Mouse (Mus musculus): ENCODE results near the gene Maml2.
A peak's percentile ranks its signal among the peaks of the same experiment; 100 is the strongest.
"Not testable (repeated sequence)": the region's sequence is repeated elsewhere in the genome, so short reads cannot be mapped to it uniquely, and the experiment has no call there.

The Maml2 gene

DNA sequence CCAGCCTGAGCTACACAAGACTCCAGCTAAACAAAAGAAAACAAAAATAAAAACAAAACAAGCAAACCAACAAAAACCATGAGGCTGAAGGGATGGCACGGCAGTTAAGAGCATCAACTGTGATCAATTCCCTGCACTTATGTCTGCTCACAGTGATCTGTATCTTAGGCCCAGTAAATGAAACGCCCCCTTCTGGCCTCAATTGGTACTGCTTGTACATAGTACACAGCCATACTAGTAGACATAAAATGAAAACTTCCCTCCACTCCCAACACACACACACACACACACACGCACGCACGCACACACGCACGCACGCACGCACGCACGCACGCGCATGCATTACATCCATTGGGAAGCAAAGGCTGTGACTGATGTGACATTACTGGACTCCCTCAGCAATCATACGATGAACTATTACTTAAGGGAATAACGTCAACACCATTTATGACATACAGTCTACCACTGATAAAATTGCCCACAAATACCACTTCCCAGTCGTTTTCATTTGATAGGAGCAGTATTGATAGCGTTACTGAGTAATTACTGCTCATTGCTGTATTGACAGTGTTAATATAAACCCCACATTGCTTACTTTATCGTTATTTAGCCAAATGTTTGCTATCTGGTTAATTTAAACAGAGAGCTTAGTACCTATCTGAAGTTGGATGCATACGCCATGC is 389.4 kb downstream of the Maml2 start:
- no peak for DNase-seq

GRCm38 (mm10) chr9:13688997-13689396 is 391.2 kb downstream of the Maml2 start:
- DNase-seq: no peak

DNA sequence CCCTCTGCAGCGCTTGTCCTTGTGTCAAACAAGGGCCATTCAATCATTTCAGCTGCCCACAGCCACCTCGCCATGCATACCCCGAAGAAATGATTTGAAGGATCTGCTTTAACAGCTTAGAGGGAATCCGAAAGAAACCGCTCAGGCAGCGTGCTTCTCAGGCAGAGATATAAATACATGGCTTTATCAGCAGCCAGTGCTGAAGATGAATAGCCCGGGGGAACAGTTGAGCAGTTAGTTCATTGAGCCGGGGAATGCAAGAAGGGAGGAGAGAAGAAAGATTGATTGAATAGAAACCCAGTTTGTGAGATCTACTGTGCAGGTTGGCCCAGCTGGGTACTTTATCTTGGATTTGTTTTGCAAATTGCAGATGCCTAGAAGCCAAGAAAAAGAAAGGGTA is 392.6 kb downstream of the Maml2 start:
- no peak for DNase-seq

DNA sequence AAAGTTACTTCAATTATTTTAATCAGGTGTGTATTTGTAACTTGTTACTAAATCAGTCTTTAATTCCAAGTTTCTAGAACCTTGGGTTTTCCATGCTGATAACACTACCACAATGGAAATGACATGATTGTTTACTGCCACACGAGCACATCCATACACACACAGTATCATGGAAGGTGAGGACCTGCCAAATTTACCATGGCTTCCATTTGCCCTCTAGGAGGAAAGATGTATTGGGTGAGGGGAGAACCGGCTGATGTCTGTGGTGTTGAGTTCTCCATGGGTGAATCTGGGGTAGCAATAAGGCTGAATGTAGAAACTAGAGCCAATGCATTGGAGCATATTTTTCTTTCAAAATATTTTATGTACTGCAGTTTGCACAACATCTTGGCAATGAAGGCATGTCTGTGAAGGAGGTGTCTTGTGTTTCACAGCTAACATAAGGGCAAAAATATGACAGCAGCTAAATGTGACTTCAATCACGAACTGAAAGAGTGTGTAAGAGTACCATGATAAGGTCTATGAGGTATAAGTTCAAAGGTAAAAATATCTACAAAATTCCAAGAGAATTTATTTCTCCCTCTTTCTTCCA is 396.0 kb downstream of the Maml2 start:
- no peak for DNase-seq

DNA sequence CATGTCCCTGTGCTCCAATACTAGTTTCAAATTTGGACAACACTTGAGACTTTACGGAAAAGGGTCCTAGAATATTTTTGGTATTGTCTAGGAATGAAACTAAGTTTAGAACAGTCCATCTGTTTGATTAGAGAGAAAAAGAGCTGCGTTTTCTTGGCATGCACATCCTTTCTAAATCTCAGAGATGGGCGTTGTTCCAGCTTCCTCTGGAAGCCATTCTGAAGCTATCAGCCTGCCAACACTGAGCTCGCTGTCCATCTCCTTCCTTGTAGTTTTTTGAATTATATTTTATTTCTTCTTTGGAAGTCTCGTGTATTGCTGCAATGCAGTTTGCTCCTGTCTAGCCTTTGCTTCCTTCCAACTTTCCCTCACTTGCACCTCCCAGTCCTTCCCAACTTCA is 396.5 kb downstream of the Maml2 start:
- DNase-seq: peak; percentile 65

- no peak for DNase-seq
Measured at GRCm38 (mm10) chr9:13697041-13697811, 399.5 kb downstream of the Maml2 start.

DNA sequence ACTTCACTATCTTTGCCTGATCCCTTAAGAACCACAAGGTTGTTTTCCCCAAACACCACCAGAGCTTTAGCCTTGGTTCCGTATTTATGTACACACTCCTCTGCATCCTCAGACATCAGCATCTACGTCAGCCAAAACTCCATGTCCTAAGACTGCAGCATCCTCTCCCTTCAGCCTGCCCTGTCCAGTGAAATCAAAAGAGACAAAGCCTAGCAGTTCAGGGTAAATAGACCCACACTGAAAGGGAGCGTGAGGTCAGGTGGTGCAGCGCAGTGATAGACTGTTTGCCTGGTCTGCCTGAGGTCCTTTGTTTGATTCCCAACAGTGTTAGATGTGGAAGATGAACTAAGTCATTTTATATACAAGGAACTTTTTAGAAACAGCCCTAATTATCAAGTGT is 400.1 kb downstream of the Maml2 start:
- no peak for DNase-seq

GRCm38 (mm10) chr9:13699061-13699780 is 401.5 kb downstream of the Maml2 start:
- no peak for DNase-seq

- no peak for DNase-seq
Measured at GRCm38 (mm10) chr9:13699781-13700116, 402.0 kb downstream of the Maml2 start.

GRCm38 (mm10) chr9:13701773-13702172 is 404.0 kb downstream of the Maml2 start:
- peak; percentile 60 for DNase-seq

- DNase-seq: peak; percentile 27
Measured at GRCm38 (mm10) chr9:13703100-13703499, 405.3 kb downstream of the Maml2 start.

DNA sequence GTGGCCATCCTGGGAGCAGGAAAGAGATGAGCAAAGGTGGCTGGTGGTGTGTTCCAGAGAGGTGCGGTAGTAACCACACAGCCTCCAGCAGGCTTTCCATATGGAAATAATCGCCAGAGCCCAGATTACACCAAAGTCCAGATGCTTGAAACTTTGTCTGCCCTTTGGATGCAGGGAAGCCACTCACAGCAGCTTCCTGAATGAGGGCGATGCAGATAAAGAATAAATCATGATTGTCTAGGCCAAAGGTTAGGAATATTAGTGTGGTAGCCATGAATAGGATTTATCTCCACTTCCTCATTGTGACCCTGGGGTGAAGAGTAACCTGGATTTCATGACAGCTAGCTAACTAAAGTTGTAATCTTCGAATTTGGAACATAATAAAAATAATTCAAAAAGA is 407.2 kb downstream of the Maml2 start:
- no peak for DNase-seq

- no peak for DNase-seq
Measured at GRCm38 (mm10) chr9:13707066-13707555, 409.4 kb downstream of the Maml2 start.

- no peak for DNase-seq
Measured at GRCm38 (mm10) chr9:13709436-13709835, 411.7 kb downstream of the Maml2 start.

DNA sequence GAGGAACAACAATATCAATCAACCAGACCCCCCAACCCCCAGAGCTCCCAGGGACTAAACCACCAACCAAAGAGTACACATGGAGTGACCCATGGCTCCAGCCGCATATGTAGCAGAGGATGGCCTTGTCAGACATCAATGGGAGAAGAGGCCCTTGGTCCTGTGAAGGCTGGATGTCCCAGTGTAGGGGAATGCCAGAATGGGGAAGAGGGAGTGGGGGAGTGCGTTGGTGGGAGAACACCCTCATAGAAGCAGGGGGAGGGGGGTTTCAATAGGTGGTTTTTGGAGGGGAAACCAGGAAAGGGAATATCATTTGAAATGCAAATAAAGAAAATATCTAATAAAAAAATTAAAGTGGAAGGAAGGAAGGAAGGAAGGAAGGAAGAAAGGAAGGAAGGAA is 418.1 kb downstream of the Maml2 start:
- not testable (repeated sequence) for DNase-seq

DNA sequence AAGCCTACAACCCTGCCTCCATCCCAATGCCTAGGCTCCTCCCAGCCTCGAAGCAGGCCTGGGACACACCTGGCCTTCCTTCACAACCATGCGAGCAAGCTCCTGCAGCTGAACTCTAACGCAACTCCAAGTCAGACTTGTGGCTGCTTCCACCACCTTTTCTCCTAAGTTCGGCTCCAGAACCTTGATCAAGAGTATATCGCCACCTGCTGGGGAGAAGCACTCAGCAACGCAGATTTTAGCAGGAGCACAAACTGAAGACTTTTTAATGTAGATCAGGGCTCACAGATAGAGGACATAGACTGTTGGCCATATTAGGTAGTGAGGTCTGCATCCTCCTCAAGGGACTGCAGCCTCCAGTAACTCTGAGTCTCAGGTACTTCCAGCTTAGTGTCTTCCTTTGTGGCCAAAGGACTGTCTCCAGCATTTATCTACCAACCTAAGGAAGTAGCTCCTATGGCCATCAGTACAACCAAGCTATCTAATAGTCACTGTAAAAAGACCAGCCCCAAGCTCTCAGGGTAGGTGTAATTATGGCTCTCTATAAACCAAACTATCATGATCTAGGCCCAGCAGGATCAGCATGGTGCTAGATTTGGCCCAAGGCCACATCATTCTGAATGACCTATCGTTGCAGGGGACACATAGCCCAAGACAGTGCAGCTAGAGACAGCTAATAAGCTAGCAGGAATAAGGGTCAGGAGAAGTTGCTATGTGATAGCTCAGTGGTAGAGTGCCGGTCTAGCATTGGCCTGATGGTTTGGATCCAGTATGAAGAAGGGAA is 418.8 kb downstream of the Maml2 start:
- peak; percentile 78 for DNase-seq

DNA sequence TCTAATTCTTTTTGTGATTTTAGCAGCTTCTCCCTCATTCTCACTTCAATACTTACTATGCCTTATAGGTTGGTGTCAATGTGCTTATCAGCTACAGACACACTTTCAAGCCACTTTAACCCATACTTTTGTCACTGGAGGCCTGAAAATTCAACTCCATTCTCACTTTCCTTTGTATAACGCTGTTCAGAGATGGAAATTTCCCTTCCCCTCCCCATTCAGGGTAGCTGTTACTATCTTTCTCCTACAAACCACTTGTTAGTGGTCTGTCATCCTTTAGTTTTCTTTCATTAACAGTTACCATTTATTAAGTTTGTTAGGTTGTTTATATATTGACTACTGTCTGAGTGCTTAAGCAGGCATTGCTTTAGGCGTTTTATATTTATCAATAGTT is 450.6 kb downstream of the Maml2 start, which contains the start of gene Mtmr2:
Gene Mtmr2, plus strand, starts transcription at position 7 of the 394 bp plus-strand sequence.
- no peak for DNase-seq

DNA sequence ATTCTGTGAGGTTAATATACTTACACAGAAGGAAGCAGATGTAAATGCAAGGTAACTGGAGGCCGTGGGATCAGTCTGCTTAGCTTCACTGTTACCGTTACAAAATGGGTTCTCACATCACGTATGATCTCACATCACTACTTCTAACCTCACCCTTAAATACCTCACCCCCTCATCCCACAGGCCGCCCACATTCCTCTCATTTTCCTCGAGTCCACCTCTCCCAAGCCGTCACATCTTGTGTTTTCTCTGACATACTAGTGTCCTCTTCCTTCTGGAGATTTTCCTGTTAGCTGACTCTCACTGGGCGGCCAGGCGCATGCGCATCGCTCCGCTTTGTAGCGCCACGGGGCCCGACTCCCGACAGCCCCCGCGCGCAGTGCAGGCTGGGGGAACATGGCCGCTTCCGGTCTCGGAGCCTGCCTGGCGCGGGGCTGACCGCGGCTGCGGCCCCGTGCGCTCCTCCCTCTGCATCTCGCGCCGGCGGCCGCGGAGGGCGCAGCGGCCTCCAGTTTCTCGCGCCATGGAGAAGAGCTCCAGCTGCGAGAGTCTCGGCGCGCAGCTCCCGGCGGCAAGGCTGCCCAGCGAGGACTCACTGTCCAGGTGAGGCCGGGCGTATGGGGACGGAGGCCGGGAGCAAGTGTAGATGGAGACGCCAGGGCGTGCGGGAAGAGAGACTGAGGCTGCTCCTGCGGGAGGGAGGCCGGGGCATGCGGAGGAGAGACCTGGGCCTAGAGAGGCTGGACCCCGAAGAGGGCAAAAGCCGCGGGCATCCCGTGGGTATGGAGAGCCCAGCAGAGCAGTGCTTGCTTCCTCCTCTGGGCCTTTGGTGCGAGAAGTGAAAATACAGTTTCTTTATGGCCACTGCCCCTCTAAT is 451.3 kb downstream of the Maml2 start:
- DNase-seq: peak; percentile 94

DNA sequence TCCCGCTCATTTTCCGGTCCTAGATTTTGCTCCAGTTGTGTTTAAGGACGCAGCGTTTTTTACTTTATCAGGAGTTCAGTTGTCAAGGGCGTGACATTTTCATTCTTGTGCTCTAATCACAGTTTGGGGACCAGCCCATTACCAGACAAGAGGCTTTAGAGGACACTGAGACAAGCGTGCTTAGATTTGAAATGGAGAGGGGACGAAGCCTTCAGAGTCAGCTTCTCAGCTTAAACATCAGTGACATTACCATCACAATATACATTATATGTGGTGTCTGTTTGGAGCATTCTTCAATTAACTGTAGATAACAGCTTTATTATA is 451.9 kb downstream of the Maml2 start:
- DNase-seq: no peak

DNA sequence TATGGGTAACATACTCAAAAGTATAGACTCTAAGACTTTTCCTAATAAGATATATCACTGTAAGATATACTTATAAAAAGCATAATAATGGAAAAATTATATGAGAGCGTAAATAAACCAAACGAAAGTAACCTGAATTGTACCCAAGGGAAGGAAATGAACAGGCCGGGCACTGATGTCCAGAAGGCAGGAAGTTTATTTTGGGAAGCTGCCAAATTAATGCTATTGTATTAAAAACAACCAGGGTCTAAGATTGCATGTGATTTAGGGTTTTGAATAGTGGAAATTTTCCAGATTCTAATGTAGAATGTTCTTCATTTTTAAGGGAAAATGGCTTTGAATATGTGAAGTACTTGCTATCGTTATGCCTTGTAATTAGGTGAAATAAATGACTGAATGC is 454.8 kb downstream of the Maml2 start:
- no peak for DNase-seq
